Mouse (Mus musculus): ENCODE results near the gene Zfp367.

Zfp367 gene

DNA sequence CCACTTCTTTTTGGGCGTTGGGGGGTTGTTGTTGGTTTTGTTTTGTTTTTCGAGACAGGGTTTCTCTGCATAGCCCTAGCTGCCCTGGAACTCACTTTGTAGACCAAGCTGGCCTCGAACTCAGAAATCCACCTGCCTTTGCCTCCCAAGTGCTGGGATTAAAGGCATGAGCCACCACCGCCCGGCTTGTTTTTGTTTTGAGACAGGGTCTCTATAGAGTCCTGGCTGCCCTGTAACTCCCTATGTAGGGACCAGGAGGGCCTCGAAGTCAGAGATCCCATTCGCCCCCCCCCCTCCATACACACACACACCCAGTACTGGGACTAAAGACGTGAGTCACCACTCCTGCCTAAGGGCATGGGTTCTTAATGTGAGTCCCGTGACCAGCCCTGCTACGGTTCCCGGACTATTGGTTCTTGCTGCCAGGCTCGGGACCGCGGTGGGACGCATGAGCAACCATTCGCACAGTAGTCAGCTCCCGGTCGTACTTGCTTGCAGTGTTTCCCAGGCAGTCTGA lies 807 bp upstream of the Zfp367 start:
- peak; percentile 89 for DNase-seq

DNA sequence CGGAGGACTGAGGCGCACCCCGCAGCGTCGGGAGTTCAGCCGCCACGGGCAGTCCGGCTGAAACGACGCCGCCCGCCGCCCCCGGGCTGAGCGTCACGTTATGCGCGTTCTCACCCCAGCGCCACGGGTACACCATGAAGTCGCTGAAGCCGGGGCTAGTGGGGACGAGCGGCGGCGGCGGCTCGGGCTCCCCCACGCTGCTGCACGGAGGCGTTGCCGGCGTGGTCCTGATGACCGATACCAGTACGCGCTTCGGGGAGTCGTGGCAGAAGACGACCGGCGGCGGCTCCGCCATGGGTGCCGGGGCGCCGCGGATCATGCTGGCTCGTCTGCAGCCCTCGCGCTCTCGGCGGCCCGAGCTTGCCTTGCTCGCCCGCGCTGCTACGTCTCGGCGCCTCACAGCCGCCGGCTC lies 325 bp downstream of the Zfp367 start:
- DNase-seq, result no peak

DNA sequence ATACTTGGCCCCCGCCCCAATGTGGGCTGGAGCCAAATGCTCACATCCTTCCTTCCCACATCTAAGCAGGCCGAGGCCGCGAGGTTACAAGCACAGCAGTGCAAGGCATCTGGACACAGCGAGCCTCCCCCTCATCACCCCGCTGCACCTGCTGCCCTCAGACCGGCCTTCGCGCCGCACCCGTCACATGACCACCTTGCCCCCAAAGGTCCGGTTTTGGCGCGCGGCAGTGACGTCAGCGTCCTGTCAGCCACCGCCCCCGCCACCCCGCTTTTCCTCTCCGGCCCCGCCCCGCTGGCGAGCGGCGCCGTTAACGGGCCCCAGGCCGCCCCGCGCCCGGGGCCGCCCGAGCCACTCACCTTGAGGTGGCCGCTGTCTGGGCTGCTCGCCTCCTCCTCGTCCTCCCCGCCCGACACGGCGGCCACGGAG lies 747 bp downstream of the Zfp367 start:
- DNase-seq, result peak; percentile 87

DNA sequence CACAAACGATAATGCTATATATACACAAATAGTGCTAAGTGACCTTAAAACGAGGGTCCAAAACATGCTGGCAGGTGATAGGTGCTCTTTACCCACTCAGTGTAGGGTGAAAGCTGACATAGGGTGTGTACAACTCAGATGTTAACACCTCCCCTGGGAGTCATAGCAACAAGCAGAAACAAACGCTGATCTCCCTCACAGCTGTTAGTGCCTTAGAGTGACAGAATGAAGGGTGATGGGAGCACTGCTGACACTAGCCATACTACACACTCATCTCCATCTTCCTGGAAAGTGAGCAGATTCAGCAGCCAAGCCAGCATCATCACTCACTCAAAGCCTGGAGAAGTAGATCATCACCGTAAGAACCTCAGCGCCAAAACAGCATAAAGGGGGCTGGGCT lies 2.9 kb downstream of the Zfp367 start:
- no peak for DNase-seq

DNA sequence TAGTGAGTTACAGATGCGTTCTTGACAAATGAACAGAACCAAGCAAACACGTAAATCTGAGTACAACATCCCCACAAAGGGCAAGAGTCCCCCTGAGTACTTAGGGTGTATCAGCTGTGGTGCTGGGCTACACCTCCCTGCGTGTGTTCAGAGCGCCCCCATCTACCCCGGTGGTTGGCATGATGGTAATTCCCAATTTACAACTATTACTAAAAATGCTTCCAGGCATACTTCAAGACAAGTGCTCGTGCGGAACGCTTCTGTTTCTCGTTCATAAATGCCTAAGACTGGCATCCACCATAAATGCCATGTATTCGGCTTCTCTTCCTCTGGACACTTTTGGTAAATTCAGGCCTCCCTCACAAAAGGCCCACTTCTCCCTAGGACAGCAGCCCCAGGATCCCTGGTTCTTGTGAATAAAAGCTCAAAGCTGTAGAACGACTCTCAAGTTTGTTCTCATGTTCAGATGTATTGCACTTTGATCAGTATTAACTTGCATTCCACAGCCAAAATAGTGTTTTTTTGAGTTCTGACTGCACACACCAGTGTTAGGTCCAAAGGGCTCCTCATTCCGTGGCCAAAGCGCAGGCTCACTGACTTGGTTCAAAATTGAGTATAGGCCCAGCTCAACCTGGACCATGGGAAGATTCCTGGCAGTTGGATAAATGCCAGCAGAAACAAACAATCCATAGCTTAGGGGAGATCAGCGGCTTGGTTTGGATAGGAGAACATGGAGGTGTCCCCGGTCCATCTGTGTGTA lies 23.2 kb downstream of the Zfp367 start:
- peak; percentile 92 for DNase-seq

DNA sequence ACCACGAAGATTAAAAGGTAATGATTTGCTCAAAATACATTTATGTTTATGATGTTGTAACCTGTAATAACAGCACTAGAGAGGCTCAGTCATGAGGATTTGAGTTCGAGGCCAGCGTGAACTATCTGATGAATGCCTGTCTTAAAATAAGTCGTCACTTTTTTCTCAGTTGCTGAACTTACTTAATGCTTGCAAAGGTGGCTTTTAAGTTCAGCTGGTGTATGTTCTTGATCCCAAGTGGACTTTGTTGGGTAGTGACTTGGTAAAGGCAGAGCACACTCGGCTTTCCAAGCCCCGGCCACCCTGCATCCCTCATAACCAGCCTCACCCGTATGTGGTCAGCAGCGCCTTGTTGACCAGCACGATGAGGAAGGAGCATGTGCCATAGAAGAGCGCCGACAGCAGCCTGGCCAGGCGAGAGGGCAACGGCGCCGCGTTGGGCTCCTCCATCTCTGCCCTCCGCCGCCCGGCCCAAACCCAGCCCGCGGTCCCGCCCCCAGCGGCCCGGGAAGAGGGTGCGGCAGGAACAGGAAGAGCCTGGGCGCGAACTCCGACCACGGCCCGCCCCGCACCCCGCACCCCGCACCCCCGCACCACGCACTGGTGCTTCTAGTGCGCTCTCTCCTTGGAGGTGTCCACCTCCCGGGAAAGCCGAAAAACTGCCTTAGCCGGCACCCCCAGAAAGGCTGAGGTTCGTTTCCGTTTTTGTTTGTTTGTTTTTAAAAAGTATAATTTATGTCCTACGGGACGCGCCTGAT lies 24.0 kb downstream of the Zfp367 start, which contains the start of gene Slc35d2:
TSS of gene Slc35d2 (minus strand) at position 511 of the 758 bp plus-strand sequence.
- DNase-seq, result peak; percentile 74

DNA sequence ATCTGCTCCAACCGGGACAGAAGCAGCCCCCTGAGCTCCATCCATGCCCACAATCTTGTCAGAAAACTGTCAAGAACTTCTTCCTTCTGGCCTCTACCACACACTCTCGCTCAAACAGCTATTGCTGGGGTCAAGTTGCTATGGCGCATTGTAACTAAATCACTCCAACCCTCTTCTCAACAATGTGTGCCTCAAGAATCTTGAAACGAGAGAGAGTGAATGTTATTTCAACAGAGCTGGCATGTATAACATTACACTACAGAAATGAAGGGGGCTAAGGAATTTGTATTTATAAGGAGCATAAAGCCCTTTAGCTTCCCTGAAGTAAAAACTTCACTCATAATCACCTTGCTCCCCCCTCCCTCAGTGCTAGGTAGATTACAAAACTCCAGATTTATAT lies 26.7 kb downstream of the Zfp367 start:
- DNase-seq, result no peak

DNA sequence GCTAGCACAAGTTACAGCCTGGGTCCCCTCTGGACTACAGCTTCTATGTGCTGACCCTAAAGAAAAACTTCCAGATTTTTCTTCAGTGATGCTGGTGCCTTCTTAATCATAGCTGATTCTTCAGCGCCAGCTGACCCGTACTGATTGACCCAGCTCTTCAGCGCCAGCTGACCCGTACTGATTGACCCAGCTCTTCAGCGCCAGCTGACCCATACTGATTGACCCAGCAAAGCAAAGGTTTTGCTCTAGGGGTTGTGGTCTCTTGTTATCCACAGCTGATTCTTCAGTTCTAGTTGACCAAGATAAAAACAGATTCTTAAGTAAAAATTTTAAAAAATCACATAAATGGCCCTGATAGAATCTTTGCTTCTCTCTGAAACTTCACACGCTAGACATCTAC lies 28.1 kb downstream of the Zfp367 start:
- peak; percentile 46 for DNase-seq

DNA sequence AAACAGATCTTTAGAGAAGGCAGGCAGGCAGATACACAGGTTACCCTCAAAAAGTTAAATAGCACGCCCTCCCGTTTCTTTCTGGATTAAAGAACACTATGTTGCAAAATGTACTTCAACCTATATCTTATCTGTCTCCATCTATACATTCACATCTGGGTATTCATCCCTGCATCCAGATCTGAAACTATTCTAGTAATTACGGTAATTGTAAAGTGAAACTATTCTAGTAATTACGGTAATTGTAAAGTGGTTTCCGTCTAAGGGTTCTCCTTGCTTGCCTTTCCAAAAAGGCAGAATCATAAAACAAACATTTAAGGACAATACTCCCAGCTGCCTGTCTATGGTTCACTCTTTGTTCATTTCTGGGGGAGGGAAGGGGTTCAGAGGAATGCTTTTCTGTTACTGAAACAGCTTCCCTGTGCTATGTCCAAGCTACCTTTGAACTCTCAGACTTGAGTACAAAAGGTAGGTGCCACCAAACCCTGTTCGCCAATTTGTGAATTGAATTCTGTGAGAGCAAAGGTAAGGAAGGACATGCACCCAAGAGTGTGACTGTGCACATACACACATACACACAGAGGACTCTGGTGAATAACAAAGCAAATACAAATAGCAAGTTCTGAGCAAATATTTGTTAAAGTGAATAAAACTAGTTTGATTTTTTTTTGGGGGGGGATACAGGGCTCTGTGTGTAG lies 29.4 kb downstream of the Zfp367 start:
- DNase-seq, result peak; percentile 84

DNA sequence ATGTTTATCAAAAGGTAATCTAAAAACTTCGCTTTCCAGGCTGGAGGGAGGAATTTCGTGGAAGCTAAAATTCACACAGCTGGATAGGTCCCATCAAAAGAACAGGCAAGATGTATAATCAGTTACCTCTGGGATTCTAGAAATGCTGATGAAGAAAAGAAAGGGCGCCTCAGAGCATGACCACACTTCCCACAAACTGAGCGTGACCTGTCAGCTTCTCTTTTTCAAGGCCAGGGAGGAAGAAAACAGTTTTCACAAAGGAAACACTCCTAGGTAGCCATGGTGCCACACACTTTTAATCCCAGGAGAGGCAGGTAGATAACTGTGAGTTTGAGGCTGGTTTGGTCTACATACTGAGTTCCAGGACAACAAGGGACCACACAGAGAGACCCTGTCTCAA lies 32.2 kb downstream of the Zfp367 start:
- DNase-seq, result no peak

DNA sequence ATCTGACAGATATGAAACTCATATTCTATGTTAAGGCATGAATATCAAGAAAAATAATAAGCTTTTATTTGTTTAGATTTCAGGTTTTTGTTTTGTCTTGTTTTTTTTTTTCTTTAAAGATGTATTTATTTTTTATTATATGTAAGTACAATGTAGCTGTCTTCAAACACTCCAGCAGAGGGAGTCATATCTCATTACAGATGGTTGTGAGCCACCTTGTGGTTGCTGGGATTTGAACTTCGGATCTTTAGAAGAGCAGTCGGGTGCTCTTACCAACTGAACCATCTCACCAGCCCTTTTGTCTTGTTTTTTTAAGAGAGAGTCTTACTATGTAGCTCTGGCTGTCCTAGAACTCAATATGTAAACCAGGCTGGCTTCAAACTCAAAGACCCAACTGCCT lies 35.6 kb downstream of the Zfp367 start:
- peak; percentile 43 for DNase-seq

DNA sequence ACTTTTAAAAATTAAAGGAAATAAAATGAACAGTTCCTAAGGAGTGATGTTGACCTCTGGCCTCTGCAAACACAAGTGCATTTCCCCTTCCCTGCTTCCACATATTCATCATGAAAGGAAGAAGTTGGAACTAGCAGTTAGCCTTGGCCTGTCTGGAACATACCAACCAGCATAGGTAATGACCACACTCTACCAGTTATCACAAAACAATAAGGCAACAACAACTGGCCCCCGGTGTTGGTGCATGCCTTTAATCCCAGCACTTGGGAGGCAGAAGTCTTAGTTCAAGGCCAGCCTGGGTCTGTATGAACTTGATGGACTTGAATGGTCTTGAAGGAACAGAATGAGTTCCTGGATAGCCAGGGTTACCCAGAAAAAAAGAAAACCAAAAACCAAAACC lies 42.6 kb downstream of the Zfp367 start:
- no peak for DNase-seq

DNA sequence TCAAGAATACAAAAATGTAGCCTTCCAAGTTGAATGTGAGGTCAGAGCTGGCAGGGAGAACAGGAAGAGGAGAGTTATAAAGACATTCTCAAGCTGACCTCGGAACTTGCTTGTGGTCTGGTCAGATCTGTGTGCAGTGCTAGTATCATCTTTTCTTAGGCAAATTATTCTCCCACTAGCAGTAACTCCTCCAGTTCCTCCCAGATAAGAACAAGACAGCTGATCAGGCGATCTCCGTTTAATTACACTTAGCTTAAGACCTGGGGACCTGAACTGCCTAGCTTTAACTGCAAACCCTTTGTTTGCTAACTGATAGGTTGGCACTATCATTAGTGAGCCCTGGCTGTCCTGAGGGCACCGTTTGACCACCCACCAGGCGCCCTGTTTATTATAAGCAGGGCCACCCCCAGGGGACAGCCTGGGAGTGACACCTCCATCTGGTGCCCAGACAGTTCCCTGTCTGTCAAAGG lies 44.6 kb downstream of the Zfp367 start:
- DNase-seq, result no peak

DNA sequence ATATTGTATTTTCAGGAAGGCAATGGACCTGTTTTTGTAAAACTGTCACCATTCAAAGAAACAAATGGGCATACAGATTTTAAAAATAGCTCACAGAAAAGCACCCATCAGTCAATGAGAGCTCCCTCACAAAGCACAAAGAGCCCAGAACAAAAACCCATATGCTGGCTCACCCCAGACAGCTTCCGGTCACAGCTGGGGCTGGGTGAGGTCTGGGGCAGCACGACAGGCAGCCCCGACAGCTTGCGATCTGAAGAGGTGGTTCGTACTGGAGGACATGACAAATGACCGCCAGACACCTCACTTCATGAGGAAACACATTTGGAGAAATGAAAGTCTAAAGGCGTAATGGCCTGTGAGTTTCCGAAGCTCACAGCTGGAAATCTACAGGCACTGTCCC lies 45.5 kb downstream of the Zfp367 start:
- no peak for DNase-seq

DNA sequence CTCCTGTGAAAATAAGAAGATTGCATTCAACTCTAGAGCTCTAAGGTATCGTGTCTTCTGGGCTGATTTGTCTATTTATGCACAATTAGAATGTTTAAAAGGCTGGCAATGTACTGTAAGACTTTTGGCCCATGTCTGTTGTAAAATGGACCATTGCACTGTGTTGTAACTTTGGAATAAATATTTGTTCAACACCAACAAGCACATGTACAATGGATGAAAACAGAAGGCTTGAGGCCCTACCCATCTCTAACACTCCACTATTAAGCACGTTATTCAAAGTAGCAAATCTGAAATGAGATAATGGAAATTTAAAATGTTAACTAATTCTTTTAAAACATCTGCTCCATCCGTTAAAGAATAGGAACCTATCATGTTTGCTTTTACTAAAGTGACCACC lies 45.9 kb downstream of the Zfp367 start:
- no peak for DNase-seq

DNA sequence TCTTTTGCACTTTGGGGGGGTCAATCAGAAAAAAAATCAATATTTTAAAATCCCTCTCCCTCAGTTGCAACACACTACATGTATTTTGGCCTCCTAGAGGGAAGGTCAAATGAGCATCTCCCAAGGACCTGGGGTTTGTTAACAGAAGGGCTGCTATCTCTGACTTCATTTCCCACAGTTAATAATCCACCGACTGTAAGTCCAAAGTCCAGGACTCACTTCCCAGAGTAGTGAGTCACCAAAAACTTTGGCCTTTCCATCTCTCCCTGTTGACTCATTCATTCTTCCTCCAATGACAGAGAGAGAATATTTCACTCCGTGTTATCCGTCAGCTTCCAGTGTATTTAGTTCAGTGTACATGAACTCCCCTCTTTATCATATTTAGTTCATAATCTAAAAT lies 47.3 kb downstream of the Zfp367 start:
- DNase-seq, result peak; percentile 88

DNA sequence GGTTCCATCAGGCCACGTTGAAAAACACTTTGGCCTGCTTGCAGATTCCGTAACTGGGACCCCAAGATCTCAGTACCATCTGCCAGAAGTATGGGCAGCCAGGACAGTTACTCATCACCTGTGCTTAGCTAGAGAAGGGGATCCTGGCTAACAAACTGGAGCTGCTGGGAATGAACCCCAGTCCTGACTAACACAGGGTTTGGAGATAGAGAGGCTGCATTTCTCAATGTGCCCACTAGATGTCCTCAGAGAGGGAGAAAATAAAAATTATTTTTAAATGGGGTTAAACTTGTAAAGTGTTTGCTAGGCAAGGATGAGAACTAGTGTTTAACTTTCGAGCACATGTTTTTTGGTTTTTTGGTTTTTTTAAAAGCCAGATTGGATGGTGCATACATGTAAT lies 52.8 kb downstream of the Zfp367 start:
- DNase-seq, result peak; percentile 69

DNA sequence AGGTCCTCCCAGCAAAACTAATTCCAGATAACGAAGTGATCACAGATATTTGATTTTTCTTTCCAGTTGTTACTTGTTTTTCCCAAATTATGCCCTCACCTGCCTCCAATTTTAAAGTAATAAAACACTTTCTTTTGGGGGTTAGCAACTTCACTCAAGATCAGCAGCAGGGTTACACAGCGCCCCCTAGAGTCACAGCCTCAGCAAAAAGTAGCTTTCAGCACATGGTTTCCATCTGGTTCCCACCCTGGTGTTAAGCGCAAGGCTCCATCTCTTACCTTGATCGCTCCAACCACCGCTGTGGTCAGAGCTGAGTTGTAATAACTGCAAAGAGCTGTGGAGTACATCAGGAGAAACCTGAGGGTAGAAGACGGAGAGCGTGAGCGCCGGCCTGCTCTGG lies 54.0 kb downstream of the Zfp367 start:
- DNase-seq, result no peak

DNA sequence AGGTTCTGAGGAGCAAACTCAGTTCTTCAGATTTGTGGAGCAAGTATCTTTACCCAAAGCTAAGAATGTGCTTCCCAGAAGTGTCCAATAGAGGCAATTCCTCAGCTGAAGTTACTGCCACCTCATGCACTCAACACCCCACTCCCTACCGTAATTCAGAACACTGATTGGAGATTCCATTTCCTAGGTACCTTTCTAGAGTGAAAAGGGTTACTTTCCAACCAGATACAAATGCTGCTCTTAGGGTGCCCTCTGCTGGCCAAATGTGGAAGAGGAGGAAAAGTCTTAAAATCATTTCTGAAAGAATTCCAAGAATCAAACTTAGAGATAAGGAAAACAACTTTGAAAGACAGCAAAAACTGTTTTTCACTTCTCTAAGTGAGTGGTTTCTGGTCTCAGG lies 59.7 kb downstream of the Zfp367 start:
- DNase-seq, result peak; percentile 83

DNA sequence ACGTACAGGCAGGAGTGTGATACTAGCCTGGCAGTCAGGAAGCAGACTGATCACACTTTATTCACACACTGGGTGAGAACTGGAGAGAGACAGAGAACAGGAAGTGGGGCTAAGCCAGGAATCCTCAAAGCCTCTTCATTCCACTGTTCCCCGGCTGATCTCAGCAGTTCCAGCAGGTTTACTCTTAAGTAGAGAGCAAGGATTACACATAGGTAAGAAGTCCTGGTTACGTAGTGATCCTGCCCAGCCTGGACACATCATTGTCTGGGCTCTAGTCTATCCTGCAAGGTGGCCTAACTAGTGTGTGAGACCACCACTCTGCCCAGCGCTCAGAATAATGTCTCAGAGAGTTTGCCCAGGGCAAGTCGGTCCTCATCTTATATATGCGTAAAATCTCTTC lies 60.2 kb downstream of the Zfp367 start:
- no peak for DNase-seq

DNA sequence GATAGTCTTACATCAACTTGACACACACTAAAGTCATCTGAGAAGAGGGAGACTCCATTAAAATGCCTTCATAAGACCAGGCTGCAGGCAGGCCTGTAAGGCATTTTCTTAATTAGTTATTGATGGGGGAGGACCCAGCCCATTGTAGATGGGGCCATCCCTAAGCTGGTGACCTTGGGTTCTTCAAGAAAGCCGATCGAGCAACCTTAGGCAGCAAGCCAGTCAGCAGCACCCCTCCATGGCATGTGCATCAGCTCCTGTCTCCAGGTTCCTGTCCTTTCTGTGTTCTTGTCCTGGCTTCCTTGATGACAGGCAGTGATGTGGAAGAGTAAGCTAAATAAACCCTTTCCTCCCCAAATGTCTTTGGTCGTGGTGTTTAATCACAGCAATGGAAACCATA lies 60.9 kb downstream of the Zfp367 start:
- DNase-seq, result no peak

DNA sequence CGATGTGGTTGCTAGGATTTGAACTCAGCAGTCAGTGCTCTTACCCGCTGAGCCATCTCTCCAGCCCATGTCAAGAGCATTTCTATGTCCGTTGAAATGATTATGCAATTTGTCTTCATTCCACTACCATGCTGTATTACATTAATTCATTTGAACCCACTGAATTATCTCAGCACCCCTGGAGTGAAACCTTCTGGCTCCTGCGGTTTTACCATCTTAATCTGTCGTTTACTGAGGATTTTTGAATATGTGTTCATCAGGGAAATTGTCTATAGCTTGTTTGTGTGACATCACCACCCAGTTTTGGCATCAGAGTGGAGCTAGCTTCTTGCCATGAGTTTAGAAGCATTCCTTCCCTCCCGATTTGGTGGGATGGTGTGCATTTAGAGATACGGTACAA lies 62.0 kb downstream of the Zfp367 start:
- no peak for DNase-seq

DNA sequence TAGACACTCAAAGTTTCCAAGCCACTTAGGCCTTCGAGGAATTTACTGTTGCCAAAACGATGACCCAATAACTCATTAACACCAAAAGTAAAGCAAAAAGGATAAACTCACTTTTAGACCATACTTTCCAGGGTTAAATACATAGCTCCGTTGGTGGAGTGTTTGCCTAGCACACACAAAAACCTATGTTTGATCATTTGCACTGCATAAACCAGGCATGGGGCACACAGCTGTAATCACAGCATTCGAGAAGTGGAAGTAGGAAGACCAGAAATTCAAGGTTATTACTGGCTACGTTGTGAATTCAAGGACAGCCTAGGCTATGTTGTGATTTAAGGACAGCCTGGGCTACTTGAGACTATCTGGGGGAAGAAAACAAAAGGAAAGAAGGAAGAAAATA lies 62.7 kb downstream of the Zfp367 start:
- no peak for DNase-seq
